Mouse (Mus musculus) brain, embryonic 14.5 days (tissue): ENCODE measurements around the gene Exosc7.

Experiments
- CTCF ChIP-seq: fragments of 200-500 bp; IDR thresholded peaks from 2 replicates; pipeline ENCODE4 v1.5.1; 2012; ENCODE audit warnings: inconsistent platforms, mild to moderate bottlenecking, moderate library complexity, borderline replicate concordance; ENCODE audit not compliant: insufficient read depth, insufficient read length; ENCODE audit errors: extremely low read depth
- POLR2A ChIP-seq: fragments of 200-500 bp; IDR thresholded peaks from 2 replicates; pipeline ENCODE4 v1.6.1; 2012; ENCODE audit warnings: mild to moderate bottlenecking, inconsistent platforms, borderline replicate concordance; ENCODE audit not compliant: poor library complexity, insufficient read depth, insufficient read length, severe bottlenecking; ENCODE audit errors: extremely low read depth

DNA sequence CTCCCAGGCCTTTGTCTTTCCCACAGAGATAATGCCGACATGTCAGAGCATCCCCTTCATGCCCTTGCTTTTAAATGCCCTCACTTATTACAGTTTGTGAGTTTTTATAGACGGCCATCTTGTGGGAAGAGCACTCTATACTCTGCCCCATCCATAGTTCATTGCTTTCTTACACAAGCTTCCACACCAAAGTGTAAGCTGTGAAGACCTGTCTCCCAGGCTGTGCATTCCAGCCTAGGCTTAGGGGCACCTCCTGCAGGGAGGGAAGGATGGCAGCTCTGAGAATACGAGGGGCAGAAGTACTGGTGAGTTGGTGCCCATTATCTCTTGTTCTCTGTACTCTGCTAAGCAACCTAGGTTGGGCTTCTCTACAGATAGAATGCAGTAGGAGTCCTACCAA, 20.0 kb downstream of the Exosc7 start:
- TF ChIP-seq POLR2A (no peak), CTCF (no peak)
